Mouse (Mus musculus): ENCODE results near the gene Nup188. TPM values are rescaled to one million over a fixed set of nuclear protein-coding genes. Genes with fewer than 3 reads are reported as not detected.

The Nup188 gene
- polyA plus RNA-seq, 1 experiment from 2014 or later: 65.2 TPM

DNA sequence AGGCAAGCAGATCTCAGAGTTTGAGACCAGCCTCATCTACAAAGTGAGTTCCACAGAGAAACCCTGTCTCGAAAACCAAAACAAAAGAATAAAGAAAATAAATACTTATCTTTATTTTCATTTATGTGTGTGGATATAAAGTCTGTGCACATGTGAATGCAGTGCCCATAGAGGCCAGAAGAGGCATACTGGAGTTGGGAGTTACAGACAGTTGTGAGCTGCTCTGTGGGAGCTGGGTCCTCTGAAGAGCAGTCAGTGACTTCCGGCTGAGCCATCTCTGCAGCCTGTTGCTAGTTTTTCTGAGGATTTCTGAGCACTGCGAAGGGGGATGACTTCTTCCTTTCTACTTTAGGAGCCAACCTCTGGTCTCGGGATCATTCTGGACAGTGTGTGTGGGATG lies 29.9 kb downstream of the Nup188 start:
- peaks cover 98% of the 10 kb centered on the region for H3K36me3 ChIP-seq (replicated peaks)
- H3K9me3 ChIP-seq: no peaks in the 10 kb centered on the region
- H3K4me1 ChIP-seq: no peaks in the 10 kb centered on the region
- H3K27me3 ChIP-seq (ENCODE audit: poor library complexity, severe bottlenecking): no peaks in the 10 kb centered on the region
- H3K27ac ChIP-seq: no peak overlapping the region
- H3K4me3 ChIP-seq: no peak overlapping the region
- DNase-seq (ENCODE audit: extremely low spot score, low spot score): no peak
- 95% methylated on average over 4 of the region's 4 CpGs for WGBS

DNA sequence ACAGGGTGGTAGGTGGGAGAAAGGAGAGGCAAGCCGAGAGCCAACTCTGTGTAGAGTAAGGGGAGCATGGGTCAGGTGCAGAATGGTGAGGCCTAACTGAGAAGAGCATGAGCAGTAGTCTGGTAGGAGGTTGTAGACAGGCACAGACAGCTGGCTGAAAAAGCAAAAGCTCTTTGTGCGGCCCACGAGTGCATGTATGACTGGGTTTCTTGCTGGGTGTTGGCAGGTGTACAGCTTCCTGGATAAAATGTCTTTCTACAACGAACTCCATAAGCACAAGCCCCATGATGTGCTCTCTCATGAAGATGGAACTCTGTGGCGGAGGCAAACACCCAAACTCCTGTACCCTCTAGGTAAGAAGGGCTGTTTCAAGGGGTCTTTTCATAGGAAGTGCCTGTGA lies 30.8 kb downstream of the Nup188 start:
- no peaks in the 10 kb centered on the region for H3K27me3 ChIP-seq (ENCODE audit: poor library complexity, severe bottlenecking)
- WGBS: 96% methylated on average over 5 of the region's 5 CpGs
- H3K4me1 ChIP-seq: no peaks in the 10 kb centered on the region
- no peaks in the 10 kb centered on the region for H3K9me3 ChIP-seq
- DNase-seq (ENCODE audit: extremely low spot score, low spot score): no peak
- no peak overlapping the region for H3K4me3 ChIP-seq
- peaks cover 100% of the 10 kb centered on the region for H3K36me3 ChIP-seq (replicated peaks)
- no peak overlapping the region for H3K27ac ChIP-seq

DNA sequence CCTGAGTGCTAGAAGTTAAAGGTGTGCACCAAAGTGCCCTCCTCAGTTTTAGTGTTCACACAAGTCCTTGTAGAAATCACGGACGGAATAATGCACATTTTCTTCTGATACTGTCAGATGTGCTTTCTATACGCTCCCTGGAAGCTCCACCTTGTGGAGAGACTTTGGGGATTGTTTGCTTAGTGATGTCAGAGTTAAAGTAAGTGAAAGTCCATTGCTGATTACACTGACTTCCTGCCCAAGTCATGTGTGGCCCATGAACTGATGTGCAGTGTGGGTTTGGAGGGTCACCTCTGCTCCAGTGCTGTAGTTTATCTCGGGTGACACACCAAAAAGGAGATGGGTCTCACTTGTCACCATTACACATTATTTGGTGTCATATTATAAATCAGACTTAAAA lies 33.1 kb downstream of the Nup188 start:
- Histone ChIP-seq H3K27ac (no peak overlapping the region), H3K4me1 (no peaks in the 10 kb centered on the region), H3K27me3 (ENCODE audit: poor library complexity, severe bottlenecking) (no peaks in the 10 kb centered on the region), H3K36me3 (replicated peaks) (peaks cover 100% of the 10 kb centered on the region), H3K9me3 (no peaks in the 10 kb centered on the region), H3K4me3 (no peak overlapping the region)
- no peak for DNase-seq (ENCODE audit: extremely low spot score, low spot score)
- WGBS: 92% methylated on average over 4 of the region's 4 CpGs

DNA sequence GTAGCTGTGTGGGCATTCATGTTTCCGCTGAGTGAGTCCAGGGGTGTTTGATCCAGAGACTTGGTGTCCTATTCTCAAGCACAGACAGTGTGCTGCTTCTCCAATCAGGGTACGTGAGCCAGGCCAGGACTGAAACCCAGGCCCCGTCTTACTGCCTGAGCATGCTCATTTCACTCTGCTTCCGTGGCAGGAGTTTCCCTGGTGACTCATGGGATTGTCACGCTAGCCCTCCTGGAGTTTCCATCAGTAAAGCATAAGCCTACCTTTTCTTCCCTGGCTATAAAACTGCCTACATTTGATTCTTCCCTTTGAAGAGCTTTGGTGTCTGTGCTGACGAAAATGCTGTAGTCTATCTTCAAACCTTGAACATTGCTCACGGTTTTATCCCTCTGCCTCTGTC lies 36.9 kb downstream of the Nup188 start:
- Histone ChIP-seq H3K9me3 (no peaks in the 10 kb centered on the region), H3K4me3 (no peak overlapping the region), H3K27me3 (ENCODE audit: poor library complexity, severe bottlenecking) (no peaks in the 10 kb centered on the region), H3K27ac (no peak overlapping the region), H3K36me3 (replicated peaks) (peaks cover 100% of the 10 kb centered on the region), H3K4me1 (no peaks in the 10 kb centered on the region)
- WGBS: 93% methylated on average over 7 of the region's 7 CpGs
- DNase-seq (ENCODE audit: extremely low spot score, low spot score): no peak

DNA sequence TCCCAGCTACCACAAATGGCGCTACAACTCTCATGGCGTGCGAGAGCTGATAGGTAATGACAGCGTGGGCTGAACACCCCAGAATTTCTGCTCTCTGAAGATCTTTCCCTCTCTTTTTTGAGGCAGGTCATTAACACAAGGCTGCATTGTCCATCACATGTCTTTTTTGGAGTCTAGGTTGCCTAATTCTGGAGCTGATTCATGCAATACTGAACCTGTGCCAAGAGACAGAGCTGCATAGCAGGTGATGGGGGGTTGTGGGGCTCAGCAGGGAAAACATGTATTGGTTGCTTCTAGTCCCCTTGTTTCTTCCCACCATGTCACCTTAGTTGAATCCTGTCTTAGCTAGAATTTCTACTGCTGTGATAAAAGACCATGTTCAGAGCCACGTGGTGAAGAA lies 39.1 kb downstream of the Nup188 start:
- H3K27ac ChIP-seq: no peak overlapping the region
- no peak for DNase-seq (ENCODE audit: extremely low spot score, low spot score)
- no peak overlapping the region for H3K4me3 ChIP-seq
- H3K9me3 ChIP-seq: no peaks in the 10 kb centered on the region
- no peaks in the 10 kb centered on the region for H3K4me1 ChIP-seq
- H3K27me3 ChIP-seq (ENCODE audit: poor library complexity, severe bottlenecking): no peaks in the 10 kb centered on the region
- peaks cover 100% of the 10 kb centered on the region for H3K36me3 ChIP-seq (replicated peaks)
- 98% methylated on average over 5 of the region's 5 CpGs for WGBS

DNA sequence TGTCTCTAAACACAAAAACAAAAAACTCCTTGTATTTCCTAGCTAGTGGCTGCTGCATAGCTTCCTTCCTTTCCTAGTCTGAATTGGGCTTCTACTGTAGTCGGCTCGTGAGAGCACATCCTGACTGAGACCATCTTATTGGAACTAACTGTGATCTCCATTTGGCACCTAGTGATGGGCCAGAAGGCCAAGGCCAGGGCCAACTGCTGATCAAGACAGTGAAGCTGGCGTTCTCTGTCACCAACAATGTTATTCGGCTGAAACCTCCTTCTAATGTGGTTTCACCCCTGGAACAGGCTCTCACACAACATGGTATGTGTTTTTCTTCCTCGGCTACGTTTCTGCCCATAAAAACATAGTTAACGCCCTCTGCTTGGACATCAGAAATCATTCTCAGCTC lies 41.1 kb downstream of the Nup188 start:
- no peaks in the 10 kb centered on the region for H3K4me1 ChIP-seq
- no peaks in the 10 kb centered on the region for H3K9me3 ChIP-seq
- H3K27me3 ChIP-seq (ENCODE audit: poor library complexity, severe bottlenecking): no peaks in the 10 kb centered on the region
- no peak for DNase-seq (ENCODE audit: extremely low spot score, low spot score)
- WGBS: 93% methylated on average over 7 of the region's 7 CpGs
- peaks cover 100% of the 10 kb centered on the region for H3K36me3 ChIP-seq (replicated peaks)
- no peak overlapping the region for H3K4me3 ChIP-seq
- no peak overlapping the region for H3K27ac ChIP-seq

DNA sequence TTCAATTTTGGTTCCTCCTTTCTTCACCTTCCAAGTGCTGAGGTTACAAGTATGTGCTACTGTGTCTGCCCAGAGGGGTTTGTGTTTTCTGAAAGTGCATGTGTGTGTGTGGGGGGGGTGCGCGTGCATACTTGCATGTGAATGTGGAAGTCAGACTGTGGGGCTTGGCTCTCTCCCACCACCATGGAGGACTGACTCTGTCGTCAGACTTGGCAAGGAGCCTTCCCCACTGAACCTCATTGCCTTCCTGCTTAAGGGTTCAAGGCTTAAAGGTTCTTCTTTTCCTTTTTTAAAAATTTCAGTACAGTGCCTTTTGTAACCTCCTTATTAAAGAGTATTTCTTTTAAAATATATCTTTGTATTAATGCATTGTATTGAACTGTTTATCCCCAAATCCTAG lies 42.6 kb downstream of the Nup188 start:
- peaks cover 100% of the 10 kb centered on the region for H3K36me3 ChIP-seq (replicated peaks)

DNA sequence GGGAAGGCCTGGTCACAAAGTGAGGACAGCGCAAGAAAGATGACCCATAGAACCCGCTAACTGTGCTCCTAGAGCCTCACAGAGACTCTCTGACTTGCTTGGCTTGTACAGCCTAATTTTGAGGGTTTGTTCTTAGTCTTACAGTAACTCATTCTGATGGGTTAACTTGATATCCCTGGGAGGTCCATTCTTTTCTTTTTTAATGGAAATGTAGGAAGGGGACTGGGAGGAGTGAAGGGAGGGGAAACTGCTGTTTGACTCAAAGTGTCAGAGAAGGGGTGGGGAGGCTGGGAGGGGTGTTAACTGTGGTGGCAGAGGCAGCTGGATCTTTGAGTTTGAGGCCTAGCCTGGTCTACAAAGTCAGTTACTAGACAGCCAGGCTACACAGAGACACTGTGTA lies 49.1 kb downstream of the Nup188 start:
- no peak for DNase-seq (ENCODE audit: extremely low spot score, low spot score)
- 95% methylated on average over 2 of the region's 2 CpGs for WGBS
- H3K36me3 ChIP-seq (replicated peaks): peaks cover 100% of the 10 kb centered on the region
- H3K4me3 ChIP-seq: no peak overlapping the region
- H3K4me1 ChIP-seq: no peaks in the 10 kb centered on the region
- no peaks in the 10 kb centered on the region for H3K9me3 ChIP-seq
- no peaks in the 10 kb centered on the region for H3K27me3 ChIP-seq (ENCODE audit: poor library complexity, severe bottlenecking)
- no peak overlapping the region for H3K27ac ChIP-seq

More for the DNA sequence above, 42.6 kb downstream of the Nup188 start:
- no peak for DNase-seq (ENCODE audit: extremely low spot score, low spot score)
- Histone ChIP-seq H3K4me1 (no peaks in the 10 kb centered on the region), H3K9me3 (no peaks in the 10 kb centered on the region), H3K27ac (no peak overlapping the region), H3K27me3 (ENCODE audit: poor library complexity, severe bottlenecking) (no peaks in the 10 kb centered on the region), H3K4me3 (no peak overlapping the region)
- 98% methylated on average over 3 of the region's 3 CpGs for WGBS

DNA sequence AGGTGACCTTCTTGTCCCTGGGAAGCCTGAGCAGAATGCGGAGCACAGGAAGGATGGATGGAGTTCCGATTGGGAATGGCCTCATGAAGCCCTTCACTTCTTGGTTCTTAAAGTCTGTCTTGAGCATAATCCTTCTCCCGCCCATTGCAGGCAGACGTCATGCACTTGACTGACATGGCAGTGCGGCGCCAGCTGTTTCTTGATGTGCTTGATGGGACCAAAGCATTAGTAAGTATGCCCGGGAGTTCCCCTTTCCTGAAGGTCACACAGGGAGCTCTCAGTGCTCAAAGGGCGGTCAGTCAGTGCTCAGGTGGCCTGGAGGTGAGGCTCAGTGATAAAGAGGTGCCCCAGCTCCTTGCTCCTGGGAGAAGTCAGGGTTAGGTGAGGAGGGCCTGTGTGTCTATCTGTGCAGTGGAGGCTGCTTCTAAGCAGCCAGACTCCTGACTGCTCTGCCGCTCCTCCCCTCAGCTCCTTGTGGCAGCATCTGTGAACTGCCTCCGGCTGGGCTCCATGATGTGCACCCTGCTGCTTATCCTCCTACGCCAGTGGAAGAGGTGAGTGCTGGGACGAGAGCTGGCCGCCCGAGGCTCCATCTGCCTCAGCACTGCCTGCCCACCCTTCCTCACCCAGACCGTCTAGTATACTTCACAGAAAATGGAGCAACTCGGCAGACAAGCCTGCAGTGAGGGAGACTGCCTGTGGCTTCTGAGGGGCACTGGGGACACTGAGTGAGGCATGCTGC lies 50.1 kb downstream of the Nup188 start:
- 85% methylated on average over 16 of the region's 16 CpGs for WGBS
- no peak overlapping the region for H3K27ac ChIP-seq
- no peak overlapping the region for H3K4me3 ChIP-seq
- no peaks in the 10 kb centered on the region for H3K4me1 ChIP-seq
- peaks cover 100% of the 10 kb centered on the region for H3K36me3 ChIP-seq (replicated peaks)
- H3K27me3 ChIP-seq (ENCODE audit: poor library complexity, severe bottlenecking): no peaks in the 10 kb centered on the region
- no peak for DNase-seq (ENCODE audit: extremely low spot score, low spot score)
- no peaks in the 10 kb centered on the region for H3K9me3 ChIP-seq

DNA sequence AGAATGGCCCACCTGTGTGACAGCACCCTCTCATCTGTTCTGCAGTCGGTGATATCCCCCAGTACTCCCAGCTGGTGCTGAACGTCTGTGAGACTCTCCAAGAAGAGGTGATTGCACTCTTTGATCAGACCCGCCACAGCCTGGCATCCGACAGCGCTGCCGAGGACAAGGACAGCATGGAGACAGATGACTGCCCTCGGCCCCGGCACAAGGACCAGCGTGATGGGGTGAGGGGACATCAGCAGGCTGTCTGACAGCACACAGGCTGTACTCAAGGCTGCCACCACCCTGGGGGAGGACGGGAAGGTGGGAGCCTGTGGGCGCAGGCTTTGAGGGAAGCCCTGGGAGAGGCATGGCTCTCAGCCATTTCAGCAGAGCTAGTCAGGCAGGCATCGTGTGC lies 51.0 kb downstream of the Nup188 start:
- H3K36me3 ChIP-seq (replicated peaks): peaks cover 100% of the 10 kb centered on the region

DNA sequence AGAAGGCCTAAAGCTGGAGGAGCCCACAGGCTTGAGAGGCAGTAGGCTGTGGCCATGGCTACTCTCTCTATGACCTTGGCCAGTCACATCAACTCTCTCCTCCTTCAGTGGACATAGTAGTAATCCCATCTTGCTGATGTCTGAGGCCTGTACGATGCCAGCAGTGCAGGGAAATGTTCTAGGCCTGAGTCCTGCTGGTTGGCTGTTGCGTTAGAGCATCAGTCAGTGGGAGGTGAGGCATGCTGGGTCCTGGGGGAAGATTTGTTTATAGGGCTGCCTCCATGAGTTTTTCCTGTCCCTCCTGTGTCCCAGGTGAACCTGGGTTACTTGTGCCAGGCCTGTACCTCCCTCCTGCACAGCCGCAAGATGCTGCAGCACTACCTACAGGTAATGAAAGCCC lies 55.9 kb downstream of the Nup188 start:
- Histone ChIP-seq H3K27ac (no peak overlapping the region), H3K36me3 (replicated peaks) (peaks cover 100% of the 10 kb centered on the region), H3K27me3 (ENCODE audit: poor library complexity, severe bottlenecking) (no peaks in the 10 kb centered on the region), H3K4me3 (no peak overlapping the region), H3K4me1 (no peaks in the 10 kb centered on the region), H3K9me3 (no peaks in the 10 kb centered on the region)
- 96% methylated on average over 3 of the region's 3 CpGs for WGBS
- DNase-seq (ENCODE audit: extremely low spot score, low spot score): no peak

More for the DNA sequence above, 51.0 kb downstream of the Nup188 start:
- H3K27ac ChIP-seq: no peak overlapping the region
- no peaks in the 10 kb centered on the region for H3K27me3 ChIP-seq (ENCODE audit: poor library complexity, severe bottlenecking)
- WGBS: 94% methylated on average over 12 of the region's 12 CpGs
- H3K4me3 ChIP-seq: no peak overlapping the region
- H3K9me3 ChIP-seq: no peaks in the 10 kb centered on the region
- DNase-seq (ENCODE audit: extremely low spot score, low spot score): no peak
- H3K4me1 ChIP-seq: no peaks in the 10 kb centered on the region

DNA sequence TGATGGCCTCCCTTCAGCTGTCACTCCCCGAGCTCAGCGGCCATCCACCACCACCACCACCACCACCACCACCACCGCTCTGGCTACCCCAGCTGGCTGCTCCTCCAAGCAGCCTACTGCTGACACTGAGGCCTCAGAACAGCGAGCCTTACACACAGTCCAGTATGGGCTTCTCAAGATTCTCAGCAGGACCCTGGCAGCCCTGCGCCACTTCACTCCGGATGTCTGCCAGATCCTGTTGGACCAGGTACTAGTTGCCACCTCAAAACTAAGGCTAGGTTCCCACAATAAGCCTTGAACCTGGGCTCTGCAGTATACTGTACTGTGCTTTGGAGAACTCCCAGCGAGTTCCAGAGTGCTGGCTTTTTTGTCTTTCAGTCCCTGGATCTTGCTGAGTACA lies 56.3 kb downstream of the Nup188 start:
- no peak overlapping the region for H3K27ac ChIP-seq
- DNase-seq (ENCODE audit: extremely low spot score, low spot score): no peak
- H3K9me3 ChIP-seq: no peaks in the 10 kb centered on the region
- H3K4me1 ChIP-seq: 0 out of 2 replicates have a peak, but pooled peaks cover under 1% of the 10 kb centered on the region
- WGBS: 91% methylated on average over 7 of the region's 7 CpGs
- no peaks in the 10 kb centered on the region for H3K27me3 ChIP-seq (ENCODE audit: poor library complexity, severe bottlenecking)
- H3K36me3 ChIP-seq (replicated peaks): peaks cover 100% of the 10 kb centered on the region
- no peak overlapping the region for H3K4me3 ChIP-seq

DNA sequence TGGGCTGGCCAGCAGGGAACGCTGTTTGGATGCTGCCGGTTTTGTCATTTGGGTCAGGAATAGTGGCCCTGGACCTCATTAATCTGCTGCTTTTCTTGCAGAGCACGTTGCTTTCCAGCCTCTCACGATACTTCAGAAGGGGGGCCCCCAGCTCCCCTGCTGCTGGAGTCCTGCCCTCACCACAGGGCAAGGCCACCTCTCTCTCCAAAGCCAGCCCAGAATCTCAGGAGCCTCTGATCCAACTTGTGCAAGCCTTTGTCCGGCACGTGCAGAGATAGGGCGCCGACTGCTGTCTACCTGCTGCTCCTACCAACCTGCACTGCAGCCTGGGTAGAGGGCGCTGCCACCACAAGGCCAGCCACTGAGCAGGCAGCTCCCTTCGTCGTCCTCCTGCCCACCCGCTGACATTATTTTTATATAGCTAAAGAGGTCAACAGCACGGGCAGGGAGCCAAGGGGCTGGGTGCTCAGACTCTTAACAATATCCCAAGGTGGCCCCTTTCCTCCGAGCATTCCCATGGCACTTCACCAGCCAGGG lies 57.5 kb downstream of the Nup188 start:
- 88% methylated on average over 14 of the region's 14 CpGs for WGBS
- H3K27ac ChIP-seq: no peak overlapping the region
- no peaks in the 10 kb centered on the region for H3K9me3 ChIP-seq
- H3K36me3 ChIP-seq (replicated peaks): peaks cover 100% of the 10 kb centered on the region
- no peaks in the 10 kb centered on the region for H3K27me3 ChIP-seq (ENCODE audit: poor library complexity, severe bottlenecking)
- no peak overlapping the region for H3K4me3 ChIP-seq
- no peak for DNase-seq (ENCODE audit: extremely low spot score, low spot score)
- 0 out of 2 replicates have a peak, but pooled peaks cover 3% of the 10 kb centered on the region for H3K4me1 ChIP-seq

Data from forebrain, embryonic 10.5 days (tissue).